Mouse (Mus musculus) cortical plate, adult 2 months (tissue): Measurements from ENCODE around the gene Haus7. TPM values are rescaled to one million over a fixed set of nuclear protein-coding genes. Genes with fewer than 3 reads are reported as not detected.

Source experiments
- H3K27ac ChIP-seq: fragments of 200-500 bp; 2 replicates; pipeline ENCODE4 v1.5.1; 2012; ENCODE audit warnings: low read length, control low read depth, inconsistent platforms; ENCODE audit not compliant: insufficient read depth
- H3K4me1 ChIP-seq: fragments of 200-500 bp; 2 replicates; pipeline ENCODE4 v1.6.1; 2011; ENCODE audit warnings: low read length; ENCODE audit not compliant: control insufficient read depth, insufficient read depth
- H3K4me3 ChIP-seq: fragments of 200-500 bp; 2 replicates; pipeline ENCODE4 v1.5.1; 2011; ENCODE audit warnings: mild to moderate bottlenecking, low read length, control low read depth; ENCODE audit not compliant: insufficient read depth
- CTCF ChIP-seq: fragments of 200-500 bp; IDR thresholded peaks from 2 replicates; pipeline ENCODE4 v1.5.1; 2011; ENCODE audit warnings: mild to moderate bottlenecking, control low read depth, low read length; ENCODE audit not compliant: insufficient read depth; ENCODE audit errors: extremely low read depth
- POLR2A ChIP-seq: fragments of 200-500 bp; IDR thresholded peaks from 2 replicates; pipeline ENCODE4 v1.6.1; 2011; ENCODE audit warnings: mild to moderate bottlenecking, low read length, control low read depth; ENCODE audit not compliant: insufficient read depth; ENCODE audit errors: extremely low read depth
- polyA plus RNA-seq: library from polyadenylated mRNA; depleted of rRNA; stranded (reverse); fragments of >200 nt; gene quantifications from 2 replicates; pipeline ENCODE4 v1.2.3, GENCODE M21; 2012

The Haus7 gene
- polyA plus RNA-seq, 1 experiment: 9.8 TPM

DNA sequence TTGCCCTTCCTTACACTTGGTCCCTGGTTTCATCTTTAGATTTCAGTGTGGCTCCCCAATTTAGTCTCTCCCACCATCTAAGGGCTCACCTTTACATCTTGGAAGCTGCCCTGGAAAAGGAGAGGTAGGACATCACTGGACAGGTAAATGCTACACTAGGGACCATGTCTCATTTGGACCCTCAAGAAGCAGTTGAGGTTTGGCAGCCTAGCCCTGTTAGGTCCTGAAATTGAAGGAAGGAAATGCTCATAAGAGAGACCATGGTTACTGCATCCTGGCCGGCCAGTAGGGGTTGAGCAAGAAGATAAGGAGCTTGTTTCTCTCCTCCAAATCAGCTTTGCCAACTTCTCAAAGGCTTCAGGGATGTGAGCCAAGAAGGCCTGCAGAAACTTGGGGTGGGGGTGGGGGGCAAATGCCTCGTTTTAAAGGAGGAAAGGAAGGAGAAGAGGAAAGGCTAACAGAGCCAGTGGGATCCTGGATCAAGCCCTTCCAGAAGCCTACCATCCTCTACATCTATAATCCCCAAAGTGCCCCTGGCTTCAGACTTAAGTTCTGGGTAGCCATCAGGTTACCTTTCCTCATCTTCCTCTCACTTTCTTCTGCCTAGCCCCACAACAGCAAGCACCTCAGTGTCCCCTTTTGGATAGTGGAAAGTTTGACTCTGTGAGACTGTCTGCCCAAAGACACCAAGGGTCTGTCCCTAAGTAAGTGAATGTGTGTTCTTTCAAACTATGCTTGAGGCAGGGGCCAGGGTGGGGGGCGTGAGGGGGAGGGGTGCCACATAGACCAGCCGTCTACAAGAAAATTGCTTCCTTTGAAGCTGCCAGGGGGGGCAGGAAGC, 24.0 kb upstream of the Haus7 start:
- Histone ChIP-seq H3K4me1 (no peaks in the 10 kb centered on the region; the same call in 1 of the 2 replicates), H3K27ac (no peak overlapping the region), H3K4me3 (no peak overlapping the region)
- TF ChIP-seq POLR2A (no peak), CTCF (no peak)

DNA sequence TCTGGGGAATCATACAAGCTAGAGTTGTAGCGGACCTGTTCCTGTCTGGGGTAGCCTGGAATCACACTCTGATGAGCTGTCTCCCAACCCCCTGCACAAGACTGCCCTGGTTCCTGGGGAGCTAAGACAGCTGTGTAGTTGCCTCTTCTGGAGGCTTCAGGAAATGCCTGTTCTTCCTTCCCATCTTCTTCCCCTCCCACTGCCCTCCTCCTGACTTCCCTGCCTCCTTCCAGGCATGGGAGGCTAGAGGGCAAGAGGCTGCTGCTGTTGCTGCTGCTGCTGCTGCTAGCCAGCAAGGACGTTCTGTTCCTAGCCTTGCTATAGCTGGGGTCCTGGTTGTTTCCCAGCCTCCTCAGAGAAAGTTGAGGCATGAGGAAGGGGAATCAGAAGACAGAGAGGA, 21.5 kb upstream of the Haus7 start:
- TF ChIP-seq POLR2A: no peak
- no peak for TF ChIP-seq CTCF
- H3K27ac ChIP-seq: no peak overlapping the region

GRCm38 (mm10) chrX:73479656-73480055, 20.8 kb upstream of the Haus7 start:
- Histone ChIP-seq H3K4me3 (no peak overlapping the region), H3K4me1 (no peaks in the 10 kb centered on the region), H3K27ac (no peak overlapping the region)
- no peak for TF ChIP-seq POLR2A
- TF ChIP-seq CTCF: no peak

More for the DNA sequence above, 21.5 kb upstream of the Haus7 start:
- H3K4me1 ChIP-seq: no peaks in the 10 kb centered on the region
- no peak overlapping the region for H3K4me3 ChIP-seq

DNA sequence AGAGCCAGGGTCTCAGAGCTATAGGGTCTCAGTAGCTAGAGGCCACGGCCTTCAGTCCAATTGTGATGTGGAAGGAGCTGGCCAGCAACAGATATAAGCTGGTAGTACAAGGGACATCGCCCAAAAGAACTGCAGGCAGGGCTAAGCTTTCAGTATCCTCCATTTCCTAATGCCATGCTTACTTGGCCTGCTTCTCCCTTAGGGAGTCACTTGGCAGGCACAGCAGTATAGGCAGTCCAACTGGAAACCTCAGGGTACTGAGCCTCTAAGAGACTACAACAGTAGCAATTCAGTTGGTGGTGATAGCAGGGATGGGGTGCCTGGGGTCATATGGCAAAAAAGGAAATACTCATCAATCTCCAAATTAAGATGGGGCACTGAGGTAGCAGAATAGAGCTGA, 18.7 kb upstream of the Haus7 start:
- no peak for TF ChIP-seq CTCF
- TF ChIP-seq POLR2A: no peak
- Histone ChIP-seq H3K4me3 (no peak overlapping the region), H3K4me1 (no peaks in the 10 kb centered on the region), H3K27ac (no peak overlapping the region)

- no peak overlapping the region for H3K27ac ChIP-seq
- H3K4me1 ChIP-seq: no peaks in the 10 kb centered on the region
- TF ChIP-seq POLR2A: no peak
- TF ChIP-seq CTCF: no peak
- H3K4me3 ChIP-seq: no peak overlapping the region
Observed at GRCm38 (mm10) chrX:73476621-73477020, 17.8 kb upstream of the Haus7 start.

DNA sequence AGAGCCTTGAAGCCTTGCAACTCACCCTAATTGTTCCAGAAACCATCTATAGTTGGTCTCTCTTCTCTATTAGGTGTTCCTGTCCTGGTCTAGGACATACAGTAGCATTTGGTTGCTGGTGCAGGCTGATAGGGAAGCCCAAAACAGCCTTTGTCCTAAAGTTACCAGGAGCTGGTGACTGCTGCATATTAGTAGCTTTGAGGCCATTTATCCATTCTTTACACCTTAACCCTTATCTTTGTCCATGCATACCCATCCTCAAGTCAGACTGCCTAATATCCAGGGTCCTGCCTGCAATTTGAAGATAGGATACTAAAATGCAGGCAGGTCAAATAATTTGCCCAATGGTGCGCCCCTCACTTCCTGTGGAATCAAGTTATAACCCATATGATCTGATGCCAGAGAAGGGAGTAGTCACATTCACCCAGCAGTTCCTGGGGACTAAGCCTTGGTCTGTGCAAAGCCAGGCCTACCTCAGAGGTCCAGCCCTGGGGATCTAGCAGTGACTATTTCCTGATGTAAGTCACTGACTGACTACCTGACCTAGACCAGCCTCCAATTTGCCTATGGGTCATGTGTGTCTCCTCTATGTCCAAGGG, 16.9 kb upstream of the Haus7 start:
- TF ChIP-seq POLR2A (no peak), CTCF (no peak)
- H3K27ac ChIP-seq: no peak overlapping the region
- H3K4me1 ChIP-seq: no peaks in the 10 kb centered on the region
- no peak overlapping the region for H3K4me3 ChIP-seq

- Histone ChIP-seq H3K4me3 (no peak overlapping the region), H3K4me1 (no peaks in the 10 kb centered on the region), H3K27ac (no peak overlapping the region)
- no peak for TF ChIP-seq CTCF
- TF ChIP-seq POLR2A: no peak
Observed at GRCm38 (mm10) chrX:73474340-73475165, 15.7 kb upstream of the Haus7 start.

GRCm38 (mm10) chrX:73471764-73472163, 12.9 kb upstream of the Haus7 start:
- no peaks in the 10 kb centered on the region for H3K4me1 ChIP-seq

GRCm38 (mm10) chrX:73468752-73469151, 9.9 kb upstream of the Haus7 start:
- TF ChIP-seq POLR2A: no peak
- TF ChIP-seq CTCF: no peak
- Histone ChIP-seq H3K4me3 (no peak overlapping the region), H3K4me1 (no peaks in the 10 kb centered on the region), H3K27ac (no peak overlapping the region)

More at GRCm38 (mm10) chrX:73471764-73472163, 12.9 kb upstream of the Haus7 start:
- TF ChIP-seq CTCF: no peak
- TF ChIP-seq POLR2A: no peak
- Histone ChIP-seq H3K27ac (no peak overlapping the region), H3K4me3 (no peak overlapping the region)

DNA sequence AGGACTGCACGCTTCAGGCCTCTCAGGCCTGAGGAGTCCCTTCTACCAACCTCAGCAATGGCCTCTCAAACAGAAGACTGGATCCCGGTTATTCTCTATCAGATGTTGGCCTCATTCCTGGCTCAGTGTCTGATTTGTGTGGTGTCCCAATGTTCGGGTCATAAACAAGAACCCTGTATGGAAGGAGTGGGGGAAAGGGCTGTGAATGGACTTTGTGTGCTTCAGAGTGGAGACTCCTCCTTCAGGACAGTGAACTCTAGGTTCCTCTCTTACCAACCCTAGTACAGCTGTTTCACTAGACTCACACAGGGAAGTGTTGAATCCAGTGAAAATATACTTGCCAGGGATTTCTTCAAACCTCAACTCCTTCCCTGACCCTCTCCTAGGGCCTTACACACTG, 9.5 kb upstream of the Haus7 start:
- H3K27ac ChIP-seq: no peak overlapping the region
- no peaks in the 10 kb centered on the region for H3K4me1 ChIP-seq
- TF ChIP-seq POLR2A: no peak
- TF ChIP-seq CTCF: no peak
- H3K4me3 ChIP-seq: no peak overlapping the region
